Mouse (Mus musculus): ENCODE data around the gene Cdkal1. TPM values are rescaled to one million over a fixed set of nuclear protein-coding genes. Genes with fewer than 3 reads are reported as not detected.

Cdkal1 gene
- total RNA-seq, 2 experiments from 2014 or later, result 27.0 to 48.2 TPM

- ATAC-seq (replicated peaks; ENCODE audit: poor library complexity), result no peak
Observed at GRCm38 (mm10) chr13:29715241-29715841, 140.1 kb downstream of the Cdkal1 start.

GRCm38 (mm10) chr13:29707620-29708019, 147.9 kb downstream of the Cdkal1 start:
- ATAC-seq (replicated peaks; ENCODE audit: poor library complexity), result peak; percentile 58

GRCm38 (mm10) chr13:29701400-29701799, 154.1 kb downstream of the Cdkal1 start:
- ATAC-seq (replicated peaks; ENCODE audit: poor library complexity), result no peak

GRCm38 (mm10) chr13:29699896-29700295, 155.6 kb downstream of the Cdkal1 start:
- peak; percentile 26; the same call in 1 of the 2 replicates for ATAC-seq (replicated peaks; ENCODE audit: poor library complexity)

- ATAC-seq (replicated peaks; ENCODE audit: poor library complexity), result no peak
Observed at GRCm38 (mm10) chr13:29698307-29698985, 157.0 kb downstream of the Cdkal1 start.

GRCm38 (mm10) chr13:29697230-29697629, 158.2 kb downstream of the Cdkal1 start:
- ATAC-seq (replicated peaks; ENCODE audit: poor library complexity), result no peak

- ATAC-seq (replicated peaks; ENCODE audit: poor library complexity), result no peak
Observed at GRCm38 (mm10) chr13:29690734-29691133, 164.7 kb downstream of the Cdkal1 start.

- no peak for ATAC-seq (replicated peaks; ENCODE audit: poor library complexity)
Observed at GRCm38 (mm10) chr13:29688851-29689250, 166.6 kb downstream of the Cdkal1 start.

GRCm38 (mm10) chr13:29687872-29688271, 167.6 kb downstream of the Cdkal1 start:
- peak; percentile 50; the same call in 1 of the 2 replicates for ATAC-seq (replicated peaks; ENCODE audit: poor library complexity)

- ATAC-seq (replicated peaks; ENCODE audit: poor library complexity), result no peak
Observed at GRCm38 (mm10) chr13:29679479-29680186, 175.8 kb downstream of the Cdkal1 start.

- no peak for ATAC-seq (replicated peaks; ENCODE audit: poor library complexity)
Observed at GRCm38 (mm10) chr13:29677559-29677958, 177.9 kb downstream of the Cdkal1 start.

GRCm38 (mm10) chr13:29670626-29671025, 184.8 kb downstream of the Cdkal1 start:
- no peak for ATAC-seq (replicated peaks; ENCODE audit: poor library complexity)

- ATAC-seq (replicated peaks; ENCODE audit: poor library complexity), result peak; percentile 76
Observed at GRCm38 (mm10) chr13:29663908-29664307, 191.6 kb downstream of the Cdkal1 start.

- ATAC-seq (replicated peaks; ENCODE audit: poor library complexity), result no peak
Observed at GRCm38 (mm10) chr13:29655841-29656365, 199.6 kb downstream of the Cdkal1 start.

GRCm38 (mm10) chr13:29653407-29653806, 202.1 kb downstream of the Cdkal1 start:
- no peak for ATAC-seq (replicated peaks; ENCODE audit: poor library complexity)

- ATAC-seq (replicated peaks; ENCODE audit: poor library complexity), result no peak
Observed at GRCm38 (mm10) chr13:29652791-29653190, 202.7 kb downstream of the Cdkal1 start.

GRCm38 (mm10) chr13:29650576-29651236, 204.8 kb downstream of the Cdkal1 start:
- peak; percentile 63 for ATAC-seq (replicated peaks; ENCODE audit: poor library complexity)

GRCm38 (mm10) chr13:29649593-29649992, 205.9 kb downstream of the Cdkal1 start:
- no peak for ATAC-seq (replicated peaks; ENCODE audit: poor library complexity)

GRCm38 (mm10) chr13:29642226-29642625, 213.2 kb downstream of the Cdkal1 start:
- no peak for ATAC-seq (replicated peaks; ENCODE audit: poor library complexity)

- no peak for ATAC-seq (replicated peaks; ENCODE audit: poor library complexity)
Observed at GRCm38 (mm10) chr13:29641200-29641599, 214.3 kb downstream of the Cdkal1 start.

- no peak for ATAC-seq (replicated peaks; ENCODE audit: poor library complexity)
Observed at GRCm38 (mm10) chr13:29640186-29640585, 215.3 kb downstream of the Cdkal1 start.

Measured in megakaryocyte progenitor cell, adult 5-6 weeks (primary cell).